Mouse (Mus musculus) heart, adult 2 months (tissue): ENCODE measurements around the gene Tox2. TPM values are rescaled to one million over a fixed set of nuclear protein-coding genes. Genes with fewer than 3 reads are reported as not detected.
A peak's percentile ranks its signal among the peaks of the same experiment; 100 is the strongest.

Source experiments
- DNase-seq, 2 experiments: peaks; one replicate each; pipeline ENCODE4 v3.0.0; 2021
- H3K27ac ChIP-seq: fragments of 200-600 bp; 2 replicates; pipeline ENCODE4 v1.8.1; 2022
- H3K27me3 ChIP-seq: fragments of 200-500 bp; 2 replicates; pipeline ENCODE4 v1.6.1; 2012; ENCODE audit warnings: mild to moderate bottlenecking, low read length, inconsistent platforms, mixed read lengths; ENCODE audit not compliant: control insufficient read depth, insufficient read depth
- H3K36me3 ChIP-seq: fragments of 200-500 bp; 2 replicates; pipeline ENCODE4 v1.6.1; 2012; ENCODE audit warnings: low read length, inconsistent platforms; ENCODE audit not compliant: control insufficient read depth, insufficient read depth
- H3K4me1 ChIP-seq: fragments of 200-500 bp; 2 replicates; pipeline ENCODE4 v1.6.1; 2011; ENCODE audit warnings: low read length; ENCODE audit not compliant: control insufficient read depth, insufficient read depth
- H3K4me3 ChIP-seq: fragments of 200-600 bp; 2 replicates; pipeline ENCODE4 v1.8.1; 2022
- H3K79me2 ChIP-seq: fragments of 200-500 bp; replicated peaks from 2 replicates; pipeline ENCODE4 v1.6.1; 2012; ENCODE audit warnings: mild to moderate bottlenecking, inconsistent platforms, low read length, moderate library complexity, mixed read lengths; ENCODE audit not compliant: control insufficient read depth, insufficient read depth
- H3K9ac ChIP-seq: fragments of 200-500 bp; 2 replicates; pipeline ENCODE4 v1.6.1; 2012; ENCODE audit warnings: low read depth, mild to moderate bottlenecking, control low read depth, inconsistent platforms, low read length, mixed read lengths
- CTCF ChIP-seq: fragments of 200-600 bp; IDR thresholded peaks from 2 replicates; pipeline ENCODE4 v1.8.1; 2022; ENCODE audit warnings: antibody characterized with exemption, mild to moderate bottlenecking, moderate library complexity
- EP300 ChIP-seq: fragments of 200-500 bp; IDR thresholded peaks from 2 replicates; pipeline ENCODE4 v1.6.1; 2011; ENCODE audit warnings: low read depth, low read length, control low read depth; ENCODE audit not compliant: insufficient read depth
- POLR2A ChIP-seq: fragments of 200-500 bp; IDR thresholded peaks from 2 replicates; pipeline ENCODE4 v1.6.1; 2011; ENCODE audit warnings: mild to moderate bottlenecking, low read depth, low read length, control low read depth; ENCODE audit not compliant: insufficient read depth
- WGBS: fragments of 180-500 bp; shearing (Covaris S2); methylation state at CpG from one replicate; pipeline ENCODE4 v1.1.7; 2018; 5-methylcytosine and 5-hydroxymethylcytosine counted together
- intact Hi-C: fragments of 180-260 bp; cut with DNase I; formaldehyde crosslinking; loops from one replicate; pipeline ENCODE4 v1.15.1; 2025
- polyA plus RNA-seq: library from polyadenylated mRNA; depleted of rRNA; stranded (reverse); fragments of >200 nt; gene quantifications from 2 replicates; pipeline ENCODE4 v1.2.3, GENCODE M21; 2012
- total RNA-seq, 2 experiments: library from RNA; stranded (reverse); gene quantifications; 2 replicates each; pipeline ENCODE4 v1.2.3; 2021

The Tox2 gene
- total and polyA plus RNA-seq, 3 experiments: 1.1 to 1.7 (median 1.3) TPM

DNA sequence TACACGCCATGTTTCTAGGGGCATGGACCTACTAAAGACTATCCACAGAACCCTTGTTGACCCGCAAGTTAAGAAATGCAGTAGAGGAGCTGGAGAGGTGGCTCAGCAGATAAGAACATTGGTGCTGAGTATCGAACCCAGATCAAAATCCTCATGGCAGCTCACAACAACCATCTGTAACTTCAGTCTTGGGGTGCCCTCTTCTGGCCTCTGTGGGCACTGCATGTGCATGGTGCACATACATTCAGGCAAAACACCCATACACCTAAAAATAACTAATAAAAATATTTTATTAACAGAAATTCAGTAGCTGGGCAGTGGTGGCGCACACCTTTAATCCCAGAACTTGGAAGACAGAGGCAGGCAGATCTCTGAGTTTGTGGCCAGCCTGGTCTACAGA, 140.7 kb downstream of the Tox2 start:
- intact Hi-C loops: no loop called here
- Histone ChIP-seq H3K27ac (peak overlapping the region; percentile 31; the same call in 1 of the 2 replicates), H3K9ac (no peak overlapping the region), H3K27me3 (no peaks in the 10 kb centered on the region), H3K79me2 (no peaks in the 10 kb centered on the region), H3K4me3 (no peak overlapping the region), H3K4me1 (peaks cover 8% of the 10 kb centered on the region), H3K36me3 (0 out of 2 replicates have a peak, but pooled peaks cover 3% of the 10 kb centered on the region)
- DNase-seq: no peak
- TF ChIP-seq POLR2A (no peak), CTCF (peak; percentile 71), EP300 (no peak)
- WGBS: 96% methylated on average over 4 of the region's 4 CpGs

DNA sequence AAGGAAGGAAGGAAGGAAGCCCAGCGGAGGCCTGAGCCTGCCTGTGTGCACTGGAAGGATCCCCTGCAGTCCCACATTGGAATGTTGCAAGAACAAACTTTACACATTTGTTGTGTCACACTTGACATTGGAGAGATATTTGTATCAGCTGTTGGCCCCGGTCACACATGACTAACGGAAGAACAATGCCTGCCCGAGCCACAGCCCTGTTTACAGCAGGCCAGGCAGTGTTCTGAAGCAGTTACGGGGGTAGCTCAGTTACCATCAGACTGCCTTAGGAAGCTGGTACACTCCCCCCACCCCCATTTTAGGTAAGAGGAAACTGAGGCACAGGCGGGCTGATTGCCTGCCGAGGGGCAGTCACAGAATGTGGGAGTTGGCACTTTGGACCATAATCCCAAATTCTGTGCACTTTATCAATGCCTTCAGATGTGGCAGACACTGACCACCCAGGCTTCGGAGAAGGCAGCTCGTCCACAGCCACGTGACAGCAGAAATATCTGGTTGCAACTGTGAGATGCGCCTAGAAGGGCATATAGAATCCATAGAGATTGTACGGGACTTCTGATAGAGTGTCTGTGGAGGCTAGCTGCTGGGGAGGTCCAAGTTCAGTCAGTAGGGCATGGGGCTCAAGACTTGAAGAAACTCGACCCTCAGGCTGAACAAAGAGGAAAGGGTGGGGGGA, 142.2 kb downstream of the Tox2 start:
- Histone ChIP-seq H3K36me3 (peaks cover 4% of the 10 kb centered on the region), H3K9ac (peak overlapping the region; percentile 44), H3K4me1 (peaks cover 11% of the 10 kb centered on the region)

DNA sequence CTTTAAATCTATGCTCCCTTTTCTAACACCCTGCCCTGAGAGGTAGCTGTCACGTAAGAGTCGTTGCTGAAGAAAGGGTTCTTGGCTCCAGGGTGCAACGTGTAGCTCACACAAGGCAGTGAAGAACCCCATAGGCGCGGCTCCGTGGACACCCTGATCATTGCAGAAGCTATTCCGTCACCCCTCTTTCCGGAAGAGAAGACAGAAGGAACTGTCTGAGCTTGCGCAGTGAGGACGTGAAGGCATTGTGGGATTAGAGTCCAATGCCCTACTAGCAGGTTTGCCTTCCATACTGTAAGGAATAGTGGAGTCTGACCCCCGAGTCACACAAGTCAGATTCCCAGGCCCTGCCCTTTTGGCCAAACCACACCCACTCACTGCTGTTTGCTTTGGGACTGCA, 143.6 kb downstream of the Tox2 start:
- Histone ChIP-seq H3K27me3 (no peaks in the 10 kb centered on the region), H3K79me2 (no peaks in the 10 kb centered on the region), H3K9ac (no peak overlapping the region), H3K27ac (peak overlapping the region; percentile 20; the same call in 1 of the 2 replicates), H3K36me3 (peaks cover 7% of the 10 kb centered on the region), H3K4me3 (no peak overlapping the region), H3K4me1 (peaks cover 10% of the 10 kb centered on the region)
- intact Hi-C loops: loop anchor here (2.0 kb wide), 1 partner anchor 16 kb away; no protein-coding TSS in a partner anchor
- 63% methylated on average over 11 of the region's 11 CpGs for WGBS
- no peak for TF ChIP-seq EP300
- TF ChIP-seq POLR2A: no peak
- no peak for TF ChIP-seq CTCF
- no peak for DNase-seq

More for the DNA sequence above, 142.2 kb downstream of the Tox2 start:
- intact Hi-C loops: no loop called here
- Histone ChIP-seq H3K79me2 (no peaks in the 10 kb centered on the region), H3K27me3 (no peaks in the 10 kb centered on the region), H3K27ac (peak overlapping the region; percentile 81), H3K4me3 (no peak overlapping the region)
- WGBS: 44% methylated on average over 13 of the region's 13 CpGs
- TF ChIP-seq EP300: peak; percentile 39; the same call in 1 of the 2 replicates
- TF ChIP-seq POLR2A: 0 out of 2 replicates have a peak, but pooled peaks have one; percentile 34
- TF ChIP-seq CTCF: no peak
- DNase-seq: peak; percentile 46 to 68

DNA sequence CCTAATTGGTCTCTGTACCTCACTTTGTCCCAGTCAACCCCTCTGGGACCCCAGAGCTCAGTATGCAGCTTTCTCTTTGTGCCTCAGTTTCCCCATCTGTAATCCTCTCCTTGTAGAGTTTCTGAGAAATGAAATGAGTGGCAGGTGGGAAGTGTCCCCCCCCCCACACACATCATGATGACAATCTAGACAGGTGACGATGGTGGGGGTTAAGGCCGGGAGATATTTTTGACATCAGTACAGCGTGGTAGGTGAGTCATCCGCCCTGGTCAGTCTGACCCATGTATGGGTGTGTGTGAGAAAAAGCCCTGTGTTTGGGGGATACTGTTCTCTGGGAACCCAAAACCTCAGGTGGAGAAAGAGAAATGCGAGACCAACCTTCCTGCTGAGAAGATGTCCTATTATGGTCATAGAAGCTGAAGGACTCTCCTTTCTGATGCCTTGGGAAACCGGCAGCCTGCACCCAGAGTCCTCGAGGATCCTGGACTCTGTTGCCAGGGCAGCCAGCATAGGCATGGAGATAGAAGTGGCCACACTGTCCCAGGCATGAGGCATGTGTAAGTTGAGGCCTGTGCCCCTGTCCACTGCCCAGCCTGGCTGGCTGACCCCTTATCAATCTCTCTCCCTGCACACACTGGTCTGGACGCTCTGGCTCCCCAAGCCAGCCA, 144.7 kb downstream of the Tox2 start:
- Histone ChIP-seq H3K27me3 (no peaks in the 10 kb centered on the region), H3K4me1 (peaks cover 10% of the 10 kb centered on the region), H3K27ac (peak overlapping the region; percentile 36), H3K36me3 (peaks cover 7% of the 10 kb centered on the region), H3K79me2 (no peaks in the 10 kb centered on the region), H3K4me3 (no peak overlapping the region), H3K9ac (no peak overlapping the region)
- intact Hi-C loops: loop anchor here (2.0 kb wide), 1 partner anchor 15 kb away; no protein-coding TSS in a partner anchor
- no peak for DNase-seq
- whole genome bisulfite sequencing: 53% methylated on average over 8 of the region's 8 CpGs
- TF ChIP-seq CTCF (no peak), EP300 (no peak), POLR2A (no peak)

DNA sequence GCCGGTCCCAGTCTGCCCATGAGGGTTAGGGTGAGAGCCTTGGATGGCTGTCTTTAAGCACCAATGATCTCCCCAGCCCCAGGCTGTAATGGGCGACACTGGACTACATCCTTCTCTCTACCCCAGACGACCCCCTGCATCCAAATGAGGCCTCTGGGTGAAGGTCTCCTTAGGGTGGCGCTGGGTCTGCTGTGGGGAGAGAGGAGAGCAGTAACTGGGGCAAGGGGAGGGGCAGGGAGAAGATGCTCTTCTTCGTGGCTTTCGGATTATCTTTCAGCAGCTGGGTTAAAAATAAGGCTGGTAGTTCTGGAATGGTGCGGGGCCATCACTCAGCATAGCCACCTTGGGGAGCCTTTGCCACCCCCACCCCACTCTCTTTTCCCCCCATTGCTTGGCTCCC, 145.8 kb downstream of the Tox2 start:
- Histone ChIP-seq H3K27me3 (no peaks in the 10 kb centered on the region), H3K27ac (peak overlapping the region; percentile 53), H3K9ac (no peak overlapping the region), H3K79me2 (no peaks in the 10 kb centered on the region), H3K36me3 (peaks cover 7% of the 10 kb centered on the region), H3K4me3 (no peak overlapping the region), H3K4me1 (peaks cover 9% of the 10 kb centered on the region)
- 62% methylated on average over 7 of the region's 7 CpGs for WGBS
- DNase-seq: no peak
- no peak for TF ChIP-seq CTCF
- no peak for TF ChIP-seq POLR2A
- no peak for TF ChIP-seq EP300
- intact Hi-C loops: no loop called here

DNA sequence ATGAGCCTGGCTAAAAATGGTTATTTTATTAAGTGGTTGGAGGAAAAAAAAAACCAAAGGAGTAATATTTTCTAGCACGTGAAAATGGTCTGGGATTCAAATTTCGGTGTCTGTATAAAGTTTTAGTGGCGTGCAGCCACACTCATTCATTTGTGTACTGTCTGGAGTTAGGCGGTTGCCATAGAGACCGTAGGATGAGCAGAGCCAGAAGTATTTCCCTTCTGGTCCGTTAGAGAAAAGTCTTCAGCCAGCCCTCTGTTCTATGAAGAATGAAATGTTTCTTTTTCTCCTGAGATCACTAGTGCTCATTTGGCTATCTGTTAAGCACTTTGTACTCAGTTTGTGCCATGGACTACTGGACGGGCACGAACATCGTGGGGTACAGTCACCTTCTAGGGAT, 146.5 kb downstream of the Tox2 start:
- intact Hi-C loops: no loop called here
- no peak for TF ChIP-seq CTCF
- no peak for TF ChIP-seq POLR2A
- TF ChIP-seq EP300: no peak
- Histone ChIP-seq H3K79me2 (no peaks in the 10 kb centered on the region), H3K4me1 (peaks cover 11% of the 10 kb centered on the region), H3K9ac (no peak overlapping the region), H3K27me3 (no peaks in the 10 kb centered on the region), H3K4me3 (no peak overlapping the region), H3K27ac (peak overlapping the region; percentile 53), H3K36me3 (peaks cover 5% of the 10 kb centered on the region)
- DNase-seq: peak in 1 of 2 experiments; percentile 41
- 33% methylated on average over 9 of the region's 9 CpGs for WGBS
